Mouse (Mus musculus) T-cell, adult 2 months (primary cell): ENCODE data around the gene Mms22l.
"Not testable (repeated sequence)": the region's sequence is repeated elsewhere in the genome, so short reads cannot be mapped to it uniquely, and the experiment has no call there.

ENCODE experiments used
- DNase-seq: peaks from one replicate; pipeline ENCODE4 v3.0.0; 2022; ENCODE audit warnings: low spot score

Gene Mms22l

GRCm38 (mm10) chr4:24621422-24622187, 125.4 kb downstream of the Mms22l start:
- no peak for DNase-seq

- no peak for DNase-seq
These were observed 129.8 kb downstream of the Mms22l start for GRCm38 (mm10) chr4:24625951-24626584.

- DNase-seq, result no peak
These were observed 130.4 kb downstream of the Mms22l start for GRCm38 (mm10) chr4:24626686-24627085.

GRCm38 (mm10) chr4:24627871-24628270, 131.6 kb downstream of the Mms22l start:
- no peak for DNase-seq

GRCm38 (mm10) chr4:24630430-24630829, 134.2 kb downstream of the Mms22l start:
- DNase-seq, result no peak

GRCm38 (mm10) chr4:24631177-24631911, 135.1 kb downstream of the Mms22l start:
- DNase-seq, result no peak

- no peak for DNase-seq
These were observed 146.1 kb downstream of the Mms22l start for GRCm38 (mm10) chr4:24642306-24642705.

GRCm38 (mm10) chr4:24644735-24645134, 148.5 kb downstream of the Mms22l start:
- not testable (repeated sequence) for DNase-seq
